18 mouse cellular contexts compared by ENCODE assay signal in the genomic region with DNA sequence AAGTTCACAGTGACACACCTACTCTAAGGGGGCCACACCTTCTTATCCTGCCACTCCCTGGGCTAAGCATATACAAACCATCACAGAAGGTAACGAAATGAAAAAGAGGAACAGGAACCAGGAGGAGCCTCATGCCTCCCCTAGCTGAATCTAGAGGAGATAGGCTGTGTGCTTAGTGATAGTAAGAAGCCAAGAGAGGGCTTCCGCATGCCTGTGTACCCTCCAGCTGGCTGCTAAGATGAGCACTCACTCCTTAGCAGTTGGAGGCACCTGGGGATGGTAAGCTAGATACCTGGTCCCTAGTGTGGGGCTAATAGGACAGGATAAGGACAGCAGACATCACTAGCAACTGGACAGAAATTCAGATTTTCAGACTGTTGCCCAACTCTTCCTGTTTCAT.
DNase-seq lines count a peak whose midpoint lies in the region; ATAC-seq and TF ChIP-seq lines count a peak whose summit lies in the region.
"Had no signal": no experiment of that assay in that cellular context is flagged by ENCODE, and none has a peak within 500 bp of the region (broad histone marks: within the 10 kb centered on the region; RNA-seq: fewer than 3 reads in every experiment).

No protein-coding gene starts in this region.

- no peak overlapping the region for H3K4me2 ChIP-seq in lung, postnatal 0 days (replicated peaks; ENCODE audit: low read depth, low read length)
- no peak overlapping the region for H3K4me2 ChIP-seq in CH12.LX (ENCODE audit: insufficient read depth, low read depth, poor library complexity, severe bottlenecking)
- H3K4me2 ChIP-seq in liver, embryonic 16.5 days (ENCODE audit: low read depth, low read length), result no peak overlapping the region
- H3K4me2 ChIP-seq: hindbrain, embryonic 12.5 days; midbrain, embryonic 13.5 days had no signal

- H3K9me3 ChIP-seq in lung, postnatal 0 days (ENCODE audit: low read length), result no peaks in the 10 kb centered on the region
- no peaks in the 10 kb centered on the region for H3K9me3 ChIP-seq in CH12.LX (replicated peaks; ENCODE audit: low read length)
- H3K9me3 ChIP-seq in liver, embryonic 16.5 days (replicated peaks; ENCODE audit: control insufficient read depth, low read length), result no peaks in the 10 kb centered on the region
- H3K9me3 ChIP-seq: hindbrain, embryonic 12.5 days; midbrain, embryonic 13.5 days had no signal

- no peaks in the 10 kb centered on the region for H3K36me3 ChIP-seq in lung, postnatal 0 days (ENCODE audit: insufficient read depth, low read length)
- H3K36me3 ChIP-seq in CH12.LX (replicated peaks in 1 of 2; ENCODE audit: control insufficient read depth in 1 of 2, insufficient read depth in 1 of 2, low read length in 1 of 2), result no peaks in the 10 kb centered on the region
- H3K36me3 ChIP-seq in liver, embryonic 16.5 days (ENCODE audit: control insufficient read depth, insufficient read depth), result no peaks in the 10 kb centered on the region
- H3K36me3 ChIP-seq: hindbrain, embryonic 12.5 days; midbrain, embryonic 13.5 days had no signal

- H3K27me3 ChIP-seq in lung, postnatal 0 days (replicated peaks; ENCODE audit: insufficient read depth, low read length), result no peaks in the 10 kb centered on the region
- H3K27me3 ChIP-seq in CH12.LX (replicated peaks), result no peaks in the 10 kb centered on the region
- H3K27me3 ChIP-seq in liver, embryonic 16.5 days (ENCODE audit: control insufficient read depth, insufficient read depth, low read depth, low read length), result no peaks in the 10 kb centered on the region
- H3K27me3 ChIP-seq: hindbrain, embryonic 12.5 days; midbrain, embryonic 13.5 days had no signal

- H3K4me3 ChIP-seq in lung, postnatal 0 days (ENCODE audit: low read depth, low read length), result no peak overlapping the region
- no peak overlapping the region for H3K4me3 ChIP-seq in CH12.LX (replicated peaks in 1 of 3; ENCODE audit: low read depth in 2 of 3, low read length in 2 of 3, poor library complexity in 1 of 3)
- H3K4me3 ChIP-seq in liver, embryonic 16.5 days (ENCODE audit: low read depth, low read length), result no peak overlapping the region
- H3K4me3 ChIP-seq: gastrocnemius, adult 2 months; heart, adult 2 months; hindbrain, embryonic 12.5 days; midbrain, embryonic 13.5 days had no signal

- no peak for TF ChIP-seq CTCF in lung, postnatal 0 days (IDR thresholded peaks at IDR 0.05)
- TF ChIP-seq CTCF in CH12.LX (conservative IDR thresholded peaks at IDR 0.05 in 1 of 2, IDR thresholded peaks at IDR 0.05 in 1 of 2; ENCODE audit: low read depth in 2 of 2, low read length in 2 of 2), result no peak

- no peak for TF ChIP-seq EP300 in lung, postnatal 0 days (IDR thresholded peaks at IDR 0.05)
- peak; percentile 61 for TF ChIP-seq EP300 in CH12.LX (IDR thresholded peaks at IDR 0.05; ENCODE audit: low read length)

- no peak overlapping the region for H3K27ac ChIP-seq in lung, postnatal 0 days (ENCODE audit: low read length)
- H3K27ac ChIP-seq in CH12.LX (ENCODE audit: insufficient read depth, low read depth), result no peak overlapping the region
- no peak overlapping the region for H3K27ac ChIP-seq in liver, embryonic 16.5 days (ENCODE audit: low read length)
- H3K27ac ChIP-seq: gastrocnemius, adult 2 months; heart, adult 2 months; hindbrain, embryonic 12.5 days; midbrain, embryonic 13.5 days had no signal

- no peaks in the 10 kb centered on the region for H3K79me2 ChIP-seq in CH12.LX (replicated peaks; ENCODE audit: control insufficient read depth, extremely low read depth, insufficient read depth, poor library complexity, severe bottlenecking)

- dilution Hi-C loops in CH12.LX (cut with MboI; ENCODE audit: extremely low pct_ligation_motif_present, extremely low pct_unique_long_range_greater_than_20kb, low sequenced_read_pairs), result no loop called here

- H3K4me1 ChIP-seq in lung, postnatal 0 days (ENCODE audit: insufficient read depth, low read depth, low read length), result no peaks in the 10 kb centered on the region
- peaks cover 38 to 94% of the 10 kb centered on the region in 2 experiments for H3K4me1 ChIP-seq in CH12.LX (ENCODE audit: control insufficient read depth in 1 of 2, insufficient read depth in 2 of 2)
- no peaks in the 10 kb centered on the region for H3K4me1 ChIP-seq in liver, embryonic 16.5 days (ENCODE audit: control insufficient read depth, low read depth, low read length)

- no peak overlapping the region for H3K9ac ChIP-seq in lung, postnatal 0 days (replicated peaks; ENCODE audit: low read depth)
- H3K9ac ChIP-seq in CH12.LX (ENCODE audit: insufficient read depth, low read depth), result no peak overlapping the region
- no peak overlapping the region for H3K9ac ChIP-seq in liver, embryonic 16.5 days (ENCODE audit: low read depth, low read length)
- H3K9ac ChIP-seq: hindbrain, embryonic 12.5 days; midbrain, embryonic 13.5 days had no signal

- no peak for TF ChIP-seq POLR2A in CH12.LX (IDR thresholded peaks at IDR 0.05; ENCODE audit: low read depth, low read length)

- WGBS in lung, postnatal 0 days, result 86% methylated on average over 2 of the region's 2 CpGs
- 23% methylated on average over 2 of the region's 2 CpGs for WGBS in liver, embryonic 16.5 days (ENCODE audit: insufficient replicate concordance)

- in situ Hi-C loops in CH12.LX (cut with MboI; ENCODE audit: low pct_ligation_motif_present, low pct_unique_long_range_greater_than_20kb, low sequenced_read_pairs), result no loop called here

- 0 out of 2 replicates have a peak, but pooled peaks have one; percentile 22 for ATAC-seq in lung, postnatal 0 days
- peak; percentile 33 for ATAC-seq in liver, embryonic 16.5 days (ENCODE audit: low read depth)
- peak; percentile 70 for ATAC-seq in neutrophil, adult 5-6 weeks (ENCODE audit: extremely low read depth, insufficient number of reproducible peaks, low FRiP score, poor library complexity, severe bottlenecking)
- ATAC-seq in activated CD4-positive, CD25-positive, alpha-beta regulatory T cell, adult 4 months, result no peak
- ATAC-seq: inflammation-experienced regulatory T-cells, adult 6 months; midbrain, embryonic 13.5 days had no signal

- DNase-seq in lung, postnatal 0 days (ENCODE audit: low spot score), result peak; percentile 34
- no peak for DNase-seq in lung, adult 18-20 months
- DNase-seq in CH12.LX (ENCODE audit: extremely low read depth), result peak; percentile 71
- no peak for DNase-seq in kidney, adult 11 months
- DNase-seq: adrenal gland, postnatal 10 days; cerebellum, adult 2 months; gastrocnemius, adult 2 months; heart, adult 2 months; kidney, adult 9 months; kidney, postnatal 36 days; right cerebral cortex, adult 18-20 months; thymus, postnatal 36 days had no signal

- TF ChIP-seq RAD21 in CH12.LX (IDR thresholded peaks at IDR 0.05; ENCODE audit: low read depth, low read length), result no peak

TF ChIP-seq in CH12.LX, 34 proteins besides CTCF, POLR2A, EP300 and RAD21:
- TF ChIP-seq MYC (IDR thresholded peaks at IDR 0.05; ENCODE audit: low read depth, low read length) (0 out of 2 replicates have a peak, but pooled peaks have one; percentile 34), ETS1 (conservative IDR thresholded peaks at IDR 0.05; ENCODE audit: low read depth, low read length) (no peak), BHLHE40 (IDR thresholded peaks at IDR 0.05; ENCODE audit: low read depth, low read length) (peak; percentile 37; the same call in 1 of the 2 replicates), IRF4 (IDR thresholded peaks at IDR 0.05; ENCODE audit: low read depth, low read length) (peak; percentile 84), ELF1 (IDR thresholded peaks at IDR 0.05; ENCODE audit: low read depth, low read length) (0 out of 2 replicates have a peak, but pooled peaks have one; percentile 28)
TF ChIP-seq in CH12.LX: peak in this region for 4.

Comparison
In these comparisons a context has a peak if more than half of its experiments do, and no peak if none do; other contexts are left out.
1. DNase-seq: peak in lung, postnatal 0 days (single experiment) and CH12.LX (single experiment); none in lung, adult 18-20 months (0 of 2) and kidney, adult 11 months (single experiment).